Mouse (Mus musculus) liver, embryonic 14.5 days (tissue): ENCODE data around the gene Hoxb1. TPM values are rescaled to one million over a fixed set of nuclear protein-coding genes. Genes with fewer than 3 reads are reported as not detected.

Experiments
- ATAC-seq: fragments of 200-750 bp; cut with Nextera tagmentation; 2 replicates; pipeline ENCODE4 v1.8.0; 2017; ENCODE audit warnings: moderate number of reproducible peaks, mild to moderate bottlenecking, moderate library complexity; ENCODE audit not compliant: insufficient read depth
- DNase-seq, 3 experiments: peaks; one replicate each; pipeline ENCODE4 v3.0.0-alpha.2; 2012 to 2013; ENCODE audit warnings: low read depth in 3 of 3, low spot score in 3 of 3
- H3K27ac ChIP-seq: fragments of 300-500 bp; sonication (generic); 2 replicates; pipeline ENCODE4 v1.5.1; 2014; ENCODE audit warnings: moderate library complexity, mild to moderate bottlenecking, control low read depth, inconsistent platforms
- H3K27me3 ChIP-seq: fragments of 300-500 bp; sonication (generic); 2 replicates; pipeline ENCODE4 v1.6.1; 2014; ENCODE audit warnings: mild to moderate bottlenecking, low read length, moderate library complexity; ENCODE audit not compliant: control insufficient read depth, insufficient read depth
- H3K36me3 ChIP-seq: fragments of 300-500 bp; sonication (generic); replicated peaks from 2 replicates; pipeline ENCODE4 v1.6.1; 2014; ENCODE audit warnings: low read depth; ENCODE audit not compliant: control insufficient read depth, insufficient read depth
- H3K4me1 ChIP-seq, 2 experiments: fragments of 200-500 bp in 1 of 2; fragments of 300-500 bp in 1 of 2; sonication (generic) in 1 of 2; replicated peaks; 2 replicates each; pipeline ENCODE4 v1.6.1; 2012 to 2014; ENCODE audit warnings: antibody characterized with exemption in 1 of 2, inconsistent platforms in 1 of 2, low read length in 1 of 2; ENCODE audit not compliant: control insufficient read depth in 2 of 2, insufficient read depth in 2 of 2
- H3K4me2 ChIP-seq: fragments of 300-500 bp; sonication (generic); 2 replicates; pipeline ENCODE4 v1.6.1; 2014; ENCODE audit warnings: low read depth, mild to moderate bottlenecking, control low read depth, moderate library complexity
- H3K4me3 ChIP-seq, 2 experiments: fragments of 200-500 bp in 1 of 2; fragments of 300-500 bp in 1 of 2; sonication (generic) in 1 of 2; 2 replicates each; pipeline ENCODE4 v1.5.1; 2012 to 2014; ENCODE audit warnings: low read depth in 2 of 2, low read length in 2 of 2, mild to moderate bottlenecking in 2 of 2, control low read depth in 1 of 2, inconsistent platforms in 1 of 2, moderate library complexity in 1 of 2; ENCODE audit not compliant: insufficient read depth in 1 of 2
- H3K9ac ChIP-seq: fragments of 300-500 bp; sonication (generic); replicated peaks from 2 replicates; pipeline ENCODE4 v1.6.1; 2014; ENCODE audit warnings: mild to moderate bottlenecking, control low read depth, moderate library complexity
- H3K9me3 ChIP-seq: fragments of 300-500 bp; sonication (generic); 2 replicates; pipeline ENCODE4 v1.6.1; 2016; ENCODE audit warnings: low read length, mixed read lengths; ENCODE audit not compliant: control insufficient read depth
- CTCF ChIP-seq: IDR thresholded peaks from 2 replicates; pipeline ENCODE4 v1.5.1; 2016; ENCODE audit warnings: antibody characterized with exemption, low read depth, control low read depth
- EP300 ChIP-seq: IDR thresholded peaks from 2 replicates; pipeline ENCODE4 v1.6.1; 2016; ENCODE audit warnings: antibody characterized with exemption, low read depth
- WGBS: fragments of 180-500 bp; shearing (Covaris S2); extraction: QIAGEN DNeasy Blood & Tissue Kit; methylation state at CpG from one replicate; pipeline ENCODE4 v1.1.7; 2014; ENCODE audit not compliant: insufficient replicate concordance; 5-methylcytosine and 5-hydroxymethylcytosine counted together
- polyA plus RNA-seq, 2 experiments: library from polyadenylated mRNA; depleted of rRNA in 1 of 2; stranded (reverse) in 1 of 2; unstranded in 1 of 2; fragments of >200 nt; fragmentation: Nextera tagmentation in 1 of 2; extraction: Ambion mirVana in 1 of 2; gene quantifications; 2 replicates each; pipeline versions ENCODE4 v1.2.1 to v1.2.3; 2012 to 2014

Gene Hoxb1
- polyA plus RNA-seq, 2 experiments, result 0.02 TPM; not detected in 1

DNA sequence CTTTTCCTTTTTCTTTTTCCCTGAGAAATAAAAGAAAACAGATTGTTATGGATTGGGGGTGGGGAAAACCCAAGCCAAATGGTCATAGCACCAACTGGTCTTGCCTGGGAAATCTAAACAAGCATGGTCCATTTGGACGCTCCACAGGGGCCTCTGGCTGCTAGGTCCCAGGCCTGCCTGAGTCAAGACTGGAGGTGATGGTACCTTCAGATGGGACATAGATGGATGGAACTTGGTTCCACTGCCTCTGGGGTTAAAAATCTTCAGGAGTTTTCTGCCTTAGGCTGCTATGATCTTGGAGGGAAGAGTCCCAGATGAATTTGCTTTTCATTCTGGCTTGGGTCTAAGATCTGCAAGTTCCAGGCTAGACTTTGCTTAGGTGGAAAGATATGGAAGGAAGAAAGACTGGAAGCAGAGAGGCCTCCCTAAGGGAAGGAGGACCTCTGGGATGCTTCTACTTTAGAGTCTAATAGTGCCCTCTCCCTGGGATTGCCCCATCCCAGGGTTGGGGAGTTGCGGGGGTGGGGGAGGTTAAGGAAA is 22.3 kb upstream of the Hoxb1 start:
- H3K4me3 ChIP-seq, result no peak overlapping the region

DNA sequence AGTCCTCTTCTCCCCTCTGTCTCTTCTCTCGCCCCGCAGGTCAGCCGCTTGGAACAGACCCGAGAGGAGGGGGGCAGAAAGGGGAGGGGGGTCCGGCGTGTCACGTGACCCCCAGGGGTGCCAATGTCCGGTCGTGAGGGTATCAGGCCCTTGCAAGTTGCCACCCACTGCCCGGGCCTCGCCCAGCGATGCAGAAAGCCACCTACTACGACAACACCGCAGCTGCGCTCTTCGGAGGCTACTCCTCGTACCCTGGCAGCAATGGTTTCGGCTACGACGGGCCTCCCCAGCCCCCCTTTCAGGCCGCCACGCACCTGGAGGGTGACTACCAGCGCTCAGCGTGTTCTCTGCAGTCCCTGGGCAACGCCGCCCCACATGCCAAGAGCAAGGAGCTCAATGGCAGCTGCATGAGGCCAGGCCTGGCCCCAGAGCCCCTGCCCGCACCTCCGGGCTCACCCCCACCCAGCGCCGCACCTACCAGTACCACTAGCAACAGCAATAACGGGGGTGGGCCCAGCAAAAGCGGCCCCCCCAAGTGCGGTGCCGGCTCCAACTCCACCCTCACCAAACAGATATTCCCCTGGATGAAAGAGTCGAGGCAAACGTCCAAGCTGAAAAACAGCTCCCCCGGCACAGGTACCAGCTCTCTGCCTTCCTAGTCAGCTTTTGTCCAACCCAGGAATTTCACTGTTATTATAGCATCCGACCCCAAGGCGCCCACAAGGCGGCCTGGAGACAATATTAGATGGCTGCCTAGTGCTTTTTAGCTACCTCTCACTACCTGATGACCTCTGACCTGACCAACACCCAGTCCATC is 21.3 kb upstream of the Hoxb1 start:
- TF ChIP-seq EP300, result no peak
- no peak for TF ChIP-seq CTCF
- no peak overlapping the region for H3K4me3 ChIP-seq
- DNase-seq (no peak), ATAC-seq (no peak)
- WGBS, result 36% methylated on average over 40 of the region's 40 CpGs
- no peaks in the 10 kb centered on the region for H3K36me3 ChIP-seq
- 0 out of 4 replicates have a peak, but pooled peaks cover 0 to 3% of the 10 kb centered on the region in 2 experiments for H3K4me1 ChIP-seq
- H3K27me3 ChIP-seq, result peaks cover 92% of the 10 kb centered on the region
- no peak overlapping the region for H3K27ac ChIP-seq
- no peak overlapping the region for H3K9ac ChIP-seq
- H3K9me3 ChIP-seq, result no peaks in the 10 kb centered on the region
- H3K4me2 ChIP-seq, result no peak overlapping the region

More for the DNA sequence above, 22.3 kb upstream of the Hoxb1 start:
- no peak overlapping the region for H3K4me2 ChIP-seq
- DNase-seq (no peak), ATAC-seq (no peak)
- no peaks in the 10 kb centered on the region for H3K9me3 ChIP-seq
- no peak overlapping the region for H3K27ac ChIP-seq
- no peak for TF ChIP-seq EP300
- no peak for TF ChIP-seq CTCF
- no peaks in the 10 kb centered on the region for H3K36me3 ChIP-seq
- 42% methylated on average over 2 of the region's 2 CpGs for WGBS
- peaks cover 88% of the 10 kb centered on the region for H3K27me3 ChIP-seq
- no peak overlapping the region for H3K9ac ChIP-seq
- no peaks in the 10 kb centered on the region for H3K4me1 ChIP-seq

DNA sequence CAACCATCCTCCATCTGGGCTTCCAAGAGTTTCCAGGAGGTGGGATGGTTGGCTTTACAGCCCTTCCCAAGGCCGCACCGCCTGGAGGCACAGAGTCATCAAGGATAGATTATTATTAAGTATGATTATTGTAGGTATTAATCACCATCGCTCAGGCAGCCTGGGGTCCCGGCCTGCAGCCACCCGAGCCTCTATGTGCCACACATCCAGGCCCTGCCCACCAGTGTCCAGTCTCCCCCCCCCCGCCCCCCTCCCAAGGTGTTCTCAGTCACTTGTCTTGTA is 20.7 kb upstream of the Hoxb1 start:
- DNase-seq, result no peak
- Histone ChIP-seq H3K4me3 (no peak overlapping the region), H3K36me3 (no peaks in the 10 kb centered on the region), H3K27me3 (peaks cover 92% of the 10 kb centered on the region), H3K9ac (no peak overlapping the region), H3K4me1 (0 out of 4 replicates have a peak, but pooled peaks cover 0 to 3% of the 10 kb centered on the region in 2 experiments), H3K27ac (no peak overlapping the region), H3K9me3 (no peaks in the 10 kb centered on the region), H3K4me2 (no peak overlapping the region)
- no peak for TF ChIP-seq EP300
- no peak for TF ChIP-seq CTCF
- no peak for ATAC-seq
- WGBS, result 50% methylated on average over 6 of the region's 6 CpGs

DNA sequence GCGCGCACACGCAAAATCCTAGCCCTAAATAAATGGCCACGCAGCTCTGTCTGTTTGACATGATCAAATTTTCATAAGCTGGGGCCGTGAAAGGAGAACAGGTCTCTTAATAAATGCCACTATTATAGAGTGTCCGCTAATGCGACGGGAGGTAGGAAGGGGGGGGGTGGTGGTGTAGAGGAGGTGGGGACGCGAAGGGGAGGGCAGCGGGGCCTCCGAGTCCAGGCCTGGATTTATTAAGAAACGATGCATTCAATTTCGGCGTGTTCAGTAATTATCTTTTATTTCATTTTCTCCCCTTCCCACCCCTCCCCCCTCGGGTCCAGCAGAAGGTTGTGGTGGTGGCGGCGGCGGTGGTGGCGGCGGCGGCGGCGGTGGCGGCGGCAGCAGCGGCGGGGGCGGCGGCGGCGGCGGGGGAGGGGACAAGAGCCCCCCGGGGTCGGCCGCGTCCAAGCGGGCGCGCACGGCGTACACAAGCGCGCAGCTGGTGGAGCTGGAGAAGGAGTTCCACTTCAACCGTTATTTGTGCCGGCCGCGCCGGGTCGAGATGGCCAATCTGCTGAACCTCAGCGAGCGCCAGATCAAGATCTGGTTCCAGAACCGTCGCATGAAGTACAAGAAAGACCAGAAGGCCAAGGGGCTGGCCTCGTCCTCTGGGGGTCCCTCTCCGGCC is 20.2 kb upstream of the Hoxb1 start:
- no peaks in the 10 kb centered on the region for H3K9me3 ChIP-seq
- no peak overlapping the region for H3K27ac ChIP-seq
- no peak for DNase-seq
- H3K9ac ChIP-seq, result no peak overlapping the region
- no peak for TF ChIP-seq EP300
- TF ChIP-seq CTCF, result no peak
- peak overlapping the region; percentile 6; the same call in 1 of the 2 replicates for H3K4me2 ChIP-seq
- WGBS, result 7% methylated on average over 48 of the region's 56 CpGs
- peaks cover 91% of the 10 kb centered on the region for H3K27me3 ChIP-seq
- 0 out of 4 replicates have a peak, but pooled peaks cover 0 to 3% of the 10 kb centered on the region in 2 experiments for H3K4me1 ChIP-seq
- no peak for ATAC-seq
- H3K4me3 ChIP-seq, result no peak overlapping the region
- no peaks in the 10 kb centered on the region for H3K36me3 ChIP-seq
